Mouse (Mus musculus): ENCODE results near the gene Dmxl2.

The Dmxl2 gene

GRCm38 (mm10) chr9:54316363-54316762 lies 185.1 kb downstream of the Dmxl2 start:
- DNase-seq (ENCODE audit: low spot score in 2 of 2), result no peak

All from right cerebral cortex, postnatal 36 days (tissue).